Mouse (Mus musculus) urinary bladder, postnatal 14 days (tissue): ENCODE measurements around the gene Vezt.
A peak's percentile ranks its signal among the peaks of the same experiment; 100 is the strongest.

Experiments used
- DNase-seq: peaks from one replicate; pipeline ENCODE4 v3.0.0; 2021; ENCODE audit warnings: low spot score

The Vezt gene

GRCm38 (mm10) chr10:94037596-94037995 is 2.0 kb upstream of the Vezt start:
- no peak for DNase-seq

DNA sequence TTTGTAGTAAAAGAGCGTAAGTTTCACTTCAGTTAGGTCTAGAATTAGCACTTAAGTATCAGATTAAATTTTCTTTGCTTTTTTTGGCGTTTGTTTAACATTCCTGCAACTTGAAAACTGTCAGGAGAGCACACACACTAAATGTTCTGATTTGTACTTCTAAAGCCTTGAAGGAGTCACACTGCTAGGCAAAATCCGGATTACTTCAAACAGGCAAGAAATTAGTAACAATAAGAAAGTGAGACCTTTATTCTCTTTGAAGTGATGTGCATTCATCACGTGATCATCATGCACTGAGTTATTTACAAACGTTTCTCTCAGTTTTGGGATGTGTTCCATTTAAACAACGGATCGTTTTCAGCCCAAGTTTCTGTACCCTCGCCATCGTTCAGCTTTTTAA is 1.6 kb upstream of the Vezt start:
- no peak for DNase-seq

GRCm38 (mm10) chr10:94036375-94036758 is 750 bp upstream of the Vezt start:
- no peak for DNase-seq

DNA sequence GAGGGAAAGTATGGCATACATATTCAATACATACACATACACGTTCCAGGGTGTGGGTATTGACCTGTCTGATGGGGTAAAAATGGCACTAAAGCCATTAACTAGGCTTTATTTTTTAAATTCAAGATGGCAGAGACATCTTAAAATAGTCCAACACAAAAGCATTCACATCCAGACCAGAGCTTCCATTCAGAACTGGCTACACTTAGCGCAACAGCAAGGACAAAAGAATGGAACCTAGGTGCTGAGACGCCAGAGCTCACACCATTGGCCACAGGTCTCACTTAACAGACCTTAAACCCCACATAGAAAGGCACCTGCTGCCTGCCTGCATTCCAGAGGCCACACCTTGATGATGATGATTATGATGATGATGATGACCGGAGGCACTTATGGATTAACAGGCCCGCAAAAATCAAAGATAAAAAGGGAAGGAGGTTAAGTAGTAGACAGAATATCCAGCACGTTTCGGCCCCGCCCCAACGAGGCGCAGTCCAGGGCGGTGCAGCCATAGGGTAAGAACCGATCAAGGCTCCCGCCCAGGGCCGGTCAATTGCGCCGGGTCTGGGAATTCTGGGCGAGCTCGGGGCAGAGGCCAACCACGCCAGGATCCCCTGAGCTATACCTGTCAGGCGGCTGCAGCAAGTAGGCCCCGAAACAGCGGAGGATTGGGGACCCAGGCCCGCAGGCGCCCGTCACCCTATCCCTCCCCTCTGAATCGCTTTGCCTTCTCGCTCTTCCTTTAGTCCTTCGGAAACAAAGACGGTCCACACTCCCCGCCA is 550 bp downstream of the Vezt start:
- DNase-seq, result peak; percentile 67

DNA sequence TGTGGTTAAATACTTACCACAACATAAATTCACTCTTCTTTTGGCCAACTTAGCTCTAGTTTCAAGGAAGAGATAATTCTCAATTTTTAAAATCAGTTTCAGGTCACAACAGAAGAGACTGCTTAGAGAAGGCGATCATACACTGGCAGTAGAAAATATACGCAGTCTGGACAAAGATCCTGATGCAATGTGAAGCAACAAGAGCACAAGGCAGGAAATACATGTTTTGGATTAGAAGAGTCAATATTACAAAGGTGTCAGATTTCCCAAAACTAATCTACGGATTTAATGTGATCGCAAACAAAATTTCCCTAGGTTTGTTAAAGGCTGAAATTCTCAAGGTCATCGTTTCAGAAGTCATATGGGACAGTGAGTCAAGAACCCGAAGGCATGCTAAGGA is 4.5 kb downstream of the Vezt start:
- no peak for DNase-seq

- no peak for DNase-seq
Measured at GRCm38 (mm10) chr10:94028493-94028892, 7.1 kb downstream of the Vezt start.

DNA sequence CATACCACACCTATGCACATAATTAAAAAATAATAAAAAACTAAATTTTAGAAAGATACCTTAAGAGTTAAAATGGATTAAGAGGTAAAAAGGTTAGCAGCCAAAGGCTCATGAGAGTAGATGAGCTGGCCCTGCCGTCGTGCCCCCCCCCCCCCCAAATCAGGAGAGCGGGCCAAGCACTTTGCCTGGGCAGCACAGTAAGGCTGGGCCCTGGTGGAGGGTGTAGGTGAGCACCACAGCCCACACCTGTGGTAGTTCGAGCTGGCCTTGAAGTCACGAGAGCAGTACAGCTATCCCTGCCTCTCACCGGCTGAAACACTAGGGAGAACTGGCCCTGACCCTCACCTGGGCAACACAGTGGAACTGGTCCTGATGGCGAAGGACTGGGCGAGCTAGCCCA is 10.5 kb downstream of the Vezt start:
- DNase-seq, result no peak

- DNase-seq, result no peak
Measured at GRCm38 (mm10) chr10:94021059-94021458, 14.6 kb downstream of the Vezt start.

GRCm38 (mm10) chr10:94020587-94020986 is 15.0 kb downstream of the Vezt start:
- DNase-seq, result no peak

GRCm38 (mm10) chr10:94017455-94017854 is 18.2 kb downstream of the Vezt start:
- no peak for DNase-seq

GRCm38 (mm10) chr10:94014200-94014599 is 21.4 kb downstream of the Vezt start:
- DNase-seq, result no peak

- DNase-seq, result peak; percentile 66
Measured at GRCm38 (mm10) chr10:94013196-94013595, 22.4 kb downstream of the Vezt start.

DNA sequence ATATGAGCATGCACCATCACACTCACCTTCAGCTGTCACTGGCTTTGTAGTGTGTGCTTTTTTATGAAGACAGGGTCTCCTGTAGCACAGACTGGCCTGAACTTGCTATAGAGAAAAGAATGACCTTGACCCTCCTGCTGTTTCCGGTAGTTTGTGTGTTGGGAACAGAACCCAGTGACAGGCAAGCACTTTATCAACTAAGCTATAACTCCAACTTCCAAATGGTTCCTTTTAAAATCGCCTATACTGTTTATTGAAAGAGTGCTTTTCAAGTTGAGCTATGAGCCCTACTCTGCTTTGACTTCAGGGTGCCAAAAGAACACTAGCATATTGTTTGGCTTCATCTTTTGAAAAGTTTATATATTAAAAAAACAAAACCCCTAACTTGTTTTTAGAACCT is 24.6 kb downstream of the Vezt start:
- DNase-seq, result no peak

- DNase-seq, result no peak
Measured at GRCm38 (mm10) chr10:94009991-94010679, 25.5 kb downstream of the Vezt start.

- no peak for DNase-seq
Measured at GRCm38 (mm10) chr10:94008356-94008755, 27.3 kb downstream of the Vezt start.

DNA sequence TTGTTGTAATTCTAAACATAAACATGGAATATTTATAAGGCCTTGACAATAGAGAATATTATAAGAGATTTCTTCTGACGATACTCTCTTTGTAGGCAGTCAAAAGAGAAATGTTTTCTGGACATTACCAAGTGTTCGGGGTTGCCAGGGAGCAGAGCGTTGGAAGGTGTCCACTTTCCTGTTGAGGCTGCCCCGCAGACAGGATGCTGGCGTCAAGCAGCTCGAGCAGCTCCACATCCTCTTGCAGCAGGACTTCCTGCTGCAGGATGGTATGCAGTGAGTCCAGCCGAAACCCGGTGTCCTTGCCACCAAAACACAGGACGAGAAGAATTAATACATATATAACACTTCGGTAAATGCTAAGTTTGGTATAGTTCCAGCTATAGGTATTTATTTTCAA is 35.4 kb downstream of the Vezt start:
- no peak for DNase-seq

DNA sequence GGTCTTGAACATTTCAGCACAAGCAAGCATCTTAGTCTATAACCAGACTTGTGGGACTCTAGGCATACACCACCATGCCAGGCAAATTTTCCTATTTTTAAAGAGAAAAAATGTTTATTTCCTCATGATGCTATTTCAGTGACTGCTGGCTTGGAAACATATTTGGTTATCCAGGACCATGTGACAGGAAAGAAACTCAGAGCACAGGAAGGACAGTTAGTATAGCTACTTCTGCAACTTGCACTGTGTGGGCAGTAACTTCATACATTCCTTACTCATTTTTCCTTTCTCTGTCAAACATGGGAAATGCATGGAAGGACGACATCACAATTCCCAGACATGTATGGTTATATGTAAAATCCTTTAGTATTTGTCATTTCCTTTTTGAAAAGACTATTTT is 36.3 kb downstream of the Vezt start:
- DNase-seq, result no peak

DNA sequence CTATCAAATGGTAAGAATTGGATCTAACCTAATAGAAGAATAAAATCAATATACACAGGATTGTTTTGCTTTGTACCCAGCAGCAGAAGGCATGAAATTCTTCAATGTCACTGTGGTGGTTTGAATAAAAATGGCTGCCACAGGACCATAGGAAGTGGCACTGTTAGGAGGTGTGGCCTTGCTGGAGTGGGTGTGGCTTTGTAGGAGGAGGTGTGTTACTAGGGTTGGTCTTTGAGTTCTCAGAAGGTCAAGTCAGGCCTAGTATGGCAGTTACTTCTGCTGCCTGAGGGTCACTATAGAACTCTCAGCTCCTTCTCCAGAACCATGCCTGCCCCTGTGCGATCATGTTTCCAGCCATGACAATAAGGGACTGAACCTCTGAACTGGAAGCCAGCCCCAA is 40.5 kb downstream of the Vezt start:
- no peak for DNase-seq

- DNase-seq, result no peak
Measured at GRCm38 (mm10) chr10:93994136-93994535, 41.5 kb downstream of the Vezt start.

DNA sequence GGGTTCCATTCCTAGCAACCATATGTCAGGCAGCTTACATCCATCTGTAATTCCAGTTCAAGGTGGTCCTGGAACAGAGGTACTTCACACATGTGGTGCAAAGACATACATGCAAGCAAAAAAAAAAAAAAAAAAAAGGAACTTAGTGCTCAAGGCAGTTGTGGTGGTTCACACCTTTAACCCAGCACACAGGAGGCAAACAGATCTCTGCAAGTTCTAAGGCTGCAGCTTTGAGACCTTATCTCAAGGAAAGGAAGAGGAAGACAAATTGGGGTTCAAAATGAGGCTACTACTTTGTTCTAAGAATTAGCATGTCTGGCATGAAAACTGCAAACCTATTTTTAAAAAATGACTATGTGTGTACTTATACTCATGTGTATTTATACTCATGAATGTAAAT is 50.3 kb downstream of the Vezt start:
- no peak for DNase-seq

DNA sequence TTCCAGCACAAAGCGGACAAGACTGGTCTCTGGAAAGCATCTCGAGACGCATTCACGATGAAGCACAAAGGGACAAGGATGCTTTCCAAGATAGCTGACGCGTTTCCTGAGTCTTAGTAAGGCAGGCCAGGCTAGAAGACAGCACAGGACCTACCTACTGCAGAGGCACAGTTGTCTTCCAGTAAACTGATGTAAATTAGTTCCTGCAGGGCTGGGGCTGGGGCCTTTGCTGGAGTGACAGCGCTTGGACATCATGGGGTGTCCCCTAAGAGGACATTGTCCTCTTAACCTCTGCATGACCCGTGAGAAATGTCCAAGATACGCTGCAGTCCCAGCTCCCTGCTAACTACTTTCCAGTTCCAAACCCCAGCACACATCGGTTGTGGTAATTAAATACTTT is 66.3 kb downstream of the Vezt start:
- DNase-seq, result no peak

DNA sequence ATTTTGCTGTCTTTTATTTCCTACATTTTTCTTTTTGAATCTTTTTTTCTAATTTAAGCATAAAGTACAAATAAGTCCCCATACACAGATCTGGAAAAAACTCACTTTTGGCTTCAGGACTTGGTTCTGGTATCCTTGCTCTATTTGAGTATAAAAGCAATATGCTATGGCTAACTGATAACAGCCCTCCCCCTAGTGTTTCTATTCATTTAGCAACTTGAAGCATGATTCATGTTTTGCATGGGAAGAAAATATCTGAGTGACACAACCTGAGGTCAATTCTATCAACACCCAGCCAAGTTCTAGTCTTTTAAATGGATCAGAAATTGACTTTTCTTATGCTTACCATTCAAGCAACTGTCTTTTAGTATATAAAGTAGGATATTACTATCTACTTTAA is 68.1 kb downstream of the Vezt start:
- DNase-seq, result no peak

DNA sequence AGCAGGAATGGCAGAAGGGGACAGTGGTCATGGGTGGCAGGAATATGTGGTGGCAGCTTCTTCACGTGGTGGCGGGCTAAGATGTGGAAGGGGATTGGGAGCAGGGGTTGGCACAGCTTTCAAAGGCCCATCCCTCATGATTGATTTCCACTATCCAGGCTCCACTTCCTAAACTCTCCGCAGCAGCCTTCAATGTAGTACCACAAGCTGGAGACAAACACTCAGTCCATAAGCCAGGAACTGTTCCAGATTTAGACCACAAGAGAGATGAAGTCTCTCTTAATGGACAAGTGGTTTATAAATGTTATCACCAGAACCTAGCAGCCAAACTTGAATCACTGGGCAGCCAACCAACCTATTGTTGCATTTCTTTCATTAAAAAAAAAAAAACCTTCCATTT is 81.6 kb downstream of the Vezt start:
- DNase-seq, result no peak

- DNase-seq, result no peak
Measured at GRCm38 (mm10) chr10:93953504-93953903, 82.1 kb downstream of the Vezt start.
